Mouse (Mus musculus) hindbrain, postnatal 0 days (tissue): Measurements from ENCODE around the gene Lrrc40. TPM values are rescaled to one million over a fixed set of nuclear protein-coding genes. Genes with fewer than 3 reads are reported as not detected.
"Not testable (repeated sequence)": the region's sequence is repeated elsewhere in the genome, so short reads cannot be mapped to it uniquely, and the experiment has no call there.

Experiments
- ATAC-seq: fragments of 200-750 bp; cut with Nextera tagmentation; 2 replicates; pipeline ENCODE4 v1.8.0; 2017; ENCODE audit warnings: mild to moderate bottlenecking, moderate TSS enrichment, moderate library complexity
- DNase-seq: peaks from one replicate; pipeline ENCODE4 v3.0.0-alpha.2; 2015; ENCODE audit warnings: low spot score
- H3K27ac ChIP-seq: fragments of 300-500 bp; sonication (generic); 2 replicates; pipeline ENCODE4 v1.5.1; 2014; ENCODE audit warnings: mild to moderate bottlenecking
- H3K27me3 ChIP-seq: fragments of 300-500 bp; sonication (generic); 2 replicates; pipeline ENCODE4 v1.6.1; 2014; ENCODE audit warnings: low read length, mixed read lengths; ENCODE audit not compliant: insufficient read depth
- H3K36me3 ChIP-seq: fragments of 300-500 bp; sonication (generic); 2 replicates; pipeline ENCODE4 v1.6.1; 2014; ENCODE audit warnings: low read length, mixed read lengths; ENCODE audit not compliant: insufficient read depth
- H3K4me1 ChIP-seq: fragments of 300-500 bp; sonication (generic); 2 replicates; pipeline ENCODE4 v1.6.1; 2014; ENCODE audit warnings: antibody characterized with exemption, low read length, mixed read lengths; ENCODE audit not compliant: insufficient read depth
- H3K4me2 ChIP-seq: fragments of 300-500 bp; sonication (generic); 2 replicates; pipeline ENCODE4 v1.6.1; 2014; ENCODE audit warnings: low read depth, mild to moderate bottlenecking, low read length, moderate library complexity, mixed read lengths
- H3K4me3 ChIP-seq: fragments of 300-500 bp; sonication (generic); 2 replicates; pipeline ENCODE4 v1.5.1; 2014; ENCODE audit warnings: low read length
- H3K9ac ChIP-seq: fragments of 300-500 bp; sonication (generic); replicated peaks from 2 replicates; pipeline ENCODE4 v1.6.1; 2014; ENCODE audit warnings: mild to moderate bottlenecking, low read length, moderate library complexity, mixed read lengths
- H3K9me3 ChIP-seq: fragments of 300-500 bp; sonication (generic); 2 replicates; pipeline ENCODE4 v1.6.1; 2016; ENCODE audit warnings: low read length, mixed read lengths
- CTCF ChIP-seq: IDR thresholded peaks from 2 replicates; pipeline ENCODE4 v1.5.1; 2016; ENCODE audit warnings: antibody characterized with exemption, control low read depth, low read depth
- whole genome bisulfite sequencing: fragments of 180-500 bp; shearing (Covaris S2); extraction: QIAGEN DNeasy Blood & Tissue Kit; methylation state at CpG from one replicate; pipeline ENCODE4 v1.1.7; 2014; 5-methylcytosine and 5-hydroxymethylcytosine counted together
- polyA plus RNA-seq: library from polyadenylated mRNA; unstranded; fragments of >200 nt; fragmentation: Nextera tagmentation; extraction: Ambion mirVana; gene quantifications from 2 replicates; pipeline ENCODE4 v1.2.1, GENCODE M21; 2015
- total RNA-seq: library from RNA; depleted of rRNA; stranded (reverse); fragments of >200 nt; gene quantifications from 2 replicates; pipeline ENCODE4 v1.2.3, GENCODE M21; 2014

Lrrc40 gene
- total and polyA plus RNA-seq, 2 experiments from 2014 or later = 41.8 to 47.7 TPM

- Histone ChIP-seq H3K27ac (no peak overlapping the region), H3K4me1 (no peaks in the 10 kb centered on the region), H3K4me2 (no peak overlapping the region), H3K27me3 (no peaks in the 10 kb centered on the region), H3K4me3 (no peak overlapping the region), H3K36me3 (no peaks in the 10 kb centered on the region), H3K9ac (no peak overlapping the region), H3K9me3 (no peaks in the 10 kb centered on the region)
- WGBS = 52% methylated on average over 1 of the region's 1 CpGs
- DNase-seq = no peak
- no peak for TF ChIP-seq CTCF
- no peak for ATAC-seq
These were observed 40.9 kb downstream of the Lrrc40 start for GRCm38 (mm10) chr3:158077380-158077772.

DNA sequence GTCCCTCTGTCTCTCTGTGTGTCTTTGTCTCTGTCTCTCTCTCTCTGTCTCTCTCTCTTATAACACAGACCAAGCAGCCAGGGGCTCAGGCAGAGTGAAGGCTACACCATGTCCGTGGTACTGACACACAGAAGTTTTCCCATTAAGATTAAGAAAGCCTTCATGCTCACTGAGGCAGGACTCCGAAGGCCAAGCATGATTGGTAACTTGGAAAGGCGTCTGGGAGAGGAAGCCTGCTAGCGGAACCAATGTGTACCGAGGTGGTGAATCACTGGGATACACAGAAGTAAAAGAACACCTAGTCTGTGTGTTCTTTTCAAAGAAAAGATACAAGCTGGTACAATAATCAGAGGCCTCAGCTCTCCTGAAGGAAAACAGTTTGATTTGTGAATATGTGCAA lies 41.4 kb downstream of the Lrrc40 start:
- ATAC-seq = no peak
- WGBS = 70% methylated on average over 5 of the region's 5 CpGs
- H3K27ac ChIP-seq = no peak overlapping the region
- no peaks in the 10 kb centered on the region for H3K27me3 ChIP-seq
- H3K4me1 ChIP-seq = no peaks in the 10 kb centered on the region
- H3K9ac ChIP-seq = no peak overlapping the region
- H3K4me3 ChIP-seq = no peak overlapping the region
- no peaks in the 10 kb centered on the region for H3K36me3 ChIP-seq
- no peak for TF ChIP-seq CTCF
- no peak for DNase-seq
- H3K9me3 ChIP-seq = no peaks in the 10 kb centered on the region
- H3K4me2 ChIP-seq = no peak overlapping the region

GRCm38 (mm10) chr3:158091601-158092000 lies 55.1 kb downstream of the Lrrc40 start:
- Histone ChIP-seq H3K27me3 (no peaks in the 10 kb centered on the region), H3K4me3 (no peak overlapping the region), H3K4me1 (no peaks in the 10 kb centered on the region), H3K36me3 (no peaks in the 10 kb centered on the region), H3K9me3 (no peaks in the 10 kb centered on the region), H3K4me2 (no peak overlapping the region), H3K27ac (no peak overlapping the region), H3K9ac (no peak overlapping the region)
- ATAC-seq (no peak), DNase-seq (no peak)
- TF ChIP-seq CTCF = no peak
- 84% methylated on average over 3 of the region's 3 CpGs for WGBS

GRCm38 (mm10) chr3:158093919-158094318 lies 57.5 kb downstream of the Lrrc40 start:
- no peak overlapping the region for H3K27ac ChIP-seq
- no peaks in the 10 kb centered on the region for H3K36me3 ChIP-seq
- no peak overlapping the region for H3K4me2 ChIP-seq
- no peaks in the 10 kb centered on the region for H3K4me1 ChIP-seq
- DNase-seq (no peak), ATAC-seq (no peak)
- H3K9me3 ChIP-seq = no peaks in the 10 kb centered on the region
- no peak overlapping the region for H3K4me3 ChIP-seq
- no peak overlapping the region for H3K9ac ChIP-seq
- no peak for TF ChIP-seq CTCF
- WGBS = 80% methylated on average over 4 of the region's 4 CpGs
- no peaks in the 10 kb centered on the region for H3K27me3 ChIP-seq

DNA sequence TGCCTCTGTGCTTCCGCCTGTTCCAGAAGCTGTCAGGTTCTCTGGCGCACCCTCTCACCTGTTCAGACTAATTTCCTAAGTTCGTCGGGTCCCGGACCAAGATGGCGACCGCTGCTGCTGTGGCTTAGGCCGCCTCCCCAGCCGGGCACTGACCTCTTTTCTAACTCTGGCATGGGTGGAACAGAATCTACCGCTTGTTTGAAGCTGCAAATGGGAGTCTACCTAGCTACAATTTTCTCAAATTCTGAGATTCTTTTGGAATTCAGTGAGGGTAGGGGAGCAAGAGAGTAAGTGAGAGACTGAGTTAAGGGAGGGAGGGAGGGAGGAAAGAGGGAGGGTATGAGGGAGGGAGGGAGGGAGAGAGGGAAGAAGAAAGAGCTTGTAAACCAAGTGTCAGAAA lies 65.6 kb downstream of the Lrrc40 start:
- not testable (repeated sequence) for DNase-seq, H3K4me1 ChIP-seq, H3K4me2 ChIP-seq, H3K36me3 ChIP-seq, H3K9me3 ChIP-seq, ATAC-seq, H3K27ac ChIP-seq, H3K9ac ChIP-seq, H3K27me3 ChIP-seq, H3K4me3 ChIP-seq
- WGBS = 93% methylated on average over 8 of the region's 10 CpGs

DNA sequence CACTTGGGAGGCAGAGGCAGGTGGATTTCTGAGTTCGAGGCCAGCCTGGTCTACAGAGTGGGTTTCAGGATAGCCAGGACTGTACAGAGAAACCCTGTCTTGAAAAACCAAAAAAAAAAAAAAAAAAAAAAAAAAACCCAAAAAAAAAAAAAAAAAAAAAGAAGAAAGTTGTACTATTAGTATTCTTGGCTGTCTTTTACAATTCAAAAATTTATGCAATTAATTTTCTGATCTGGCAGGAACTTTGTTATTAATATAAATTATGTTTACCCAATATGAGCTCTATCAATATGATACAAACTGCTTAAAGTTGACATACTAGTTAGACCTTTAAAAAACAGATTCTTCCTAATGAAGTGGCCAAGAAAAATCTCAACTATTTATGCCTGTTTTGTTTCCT lies 66.1 kb downstream of the Lrrc40 start:
- 70% methylated on average over 1 of the region's 1 CpGs for WGBS
- not testable (repeated sequence) for H3K9ac ChIP-seq, DNase-seq, H3K27ac ChIP-seq, ATAC-seq, H3K4me3 ChIP-seq, H3K9me3 ChIP-seq, H3K4me1 ChIP-seq, H3K27me3 ChIP-seq, H3K36me3 ChIP-seq, H3K4me2 ChIP-seq

- Histone ChIP-seq H3K36me3 (no peaks in the 10 kb centered on the region), H3K9me3 (no peaks in the 10 kb centered on the region), H3K27ac (no peak overlapping the region), H3K4me3 (no peak overlapping the region), H3K27me3 (no peaks in the 10 kb centered on the region), H3K9ac (no peak overlapping the region), H3K4me2 (no peak overlapping the region), H3K4me1 (no peaks in the 10 kb centered on the region)
- DNase-seq = no peak
- WGBS = 82% methylated on average over 2 of the region's 2 CpGs
- no peak for ATAC-seq
- TF ChIP-seq CTCF = no peak
These were observed 67.0 kb downstream of the Lrrc40 start for GRCm38 (mm10) chr3:158103467-158103866.
